Mouse (Mus musculus): ENCODE results near the gene Castor2. TPM values are rescaled to one million over a fixed set of nuclear protein-coding genes. Genes with fewer than 3 reads are reported as not detected.

Gene Castor2
- polyA plus RNA-seq, 1 experiment from 2014 or later, result 12.8 TPM

DNA sequence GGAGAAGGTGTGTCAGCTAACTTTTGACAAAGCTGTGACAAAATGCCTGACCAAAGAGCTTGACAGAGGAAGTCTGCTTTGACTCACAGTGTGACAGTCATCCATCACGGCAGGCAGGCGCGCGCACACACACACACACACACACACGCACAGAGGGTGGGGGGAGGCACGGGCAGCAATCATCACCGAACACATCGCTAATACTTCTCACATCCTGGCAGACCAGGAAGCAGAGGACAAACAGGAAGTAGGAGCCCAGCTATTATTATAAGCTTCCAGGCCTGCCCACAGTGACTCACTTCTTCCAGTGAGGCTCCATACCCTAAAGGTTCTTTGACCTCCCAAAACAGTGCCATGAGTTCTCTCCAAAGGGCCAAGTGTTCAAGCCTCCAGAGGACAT lies 6.3 kb downstream of the Castor2 start:
- H3K9ac ChIP-seq, result no peak overlapping the region
- WGBS, result 84% methylated on average over 8 of the region's 8 CpGs

DNA sequence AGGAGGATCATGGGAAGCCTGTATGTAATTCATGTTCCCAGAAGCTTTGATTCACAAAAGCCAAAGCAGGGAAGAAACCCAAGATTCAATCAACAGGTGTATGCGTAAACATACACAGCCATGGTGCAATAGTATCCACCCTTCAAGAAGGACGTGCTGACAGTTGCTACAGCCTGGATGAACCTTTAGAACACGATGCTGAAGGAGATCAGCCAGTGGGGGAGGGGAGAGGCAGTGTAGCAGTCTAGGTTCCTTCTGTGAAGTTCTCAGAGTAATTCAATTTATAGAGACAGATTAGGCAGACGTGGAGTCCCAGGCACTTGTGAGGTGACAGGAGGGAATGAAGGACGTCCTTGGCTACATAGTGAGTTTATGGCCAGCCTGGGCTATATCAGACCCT lies 15.5 kb downstream of the Castor2 start:
- 71% methylated on average over 5 of the region's 5 CpGs for WGBS
- H3K36me3 ChIP-seq, result peaks cover 22% of the 10 kb centered on the region; the same call in 1 of the 2 replicates
- H3K4me3 ChIP-seq (replicated peaks), result no peak overlapping the region
- no peak overlapping the region for H3K27ac ChIP-seq
- H3K4me2 ChIP-seq, result no peak overlapping the region
- no peaks in the 10 kb centered on the region for H3K27me3 ChIP-seq
- peaks cover 10% of the 10 kb centered on the region for H3K4me1 ChIP-seq
- no peak overlapping the region for H3K9ac ChIP-seq
- H3K9me3 ChIP-seq (replicated peaks), result no peaks in the 10 kb centered on the region
- no peak for ATAC-seq (replicated peaks; ENCODE audit: low FRiP score)

More for the DNA sequence above, 6.3 kb downstream of the Castor2 start:
- peaks cover 15% of the 10 kb centered on the region; the same call in 1 of the 2 replicates for H3K36me3 ChIP-seq
- no peaks in the 10 kb centered on the region for H3K27me3 ChIP-seq
- peaks cover 22% of the 10 kb centered on the region for H3K4me1 ChIP-seq
- ATAC-seq (replicated peaks; ENCODE audit: low FRiP score), result no peak
- H3K27ac ChIP-seq, result no peak overlapping the region
- H3K4me2 ChIP-seq, result no peak overlapping the region
- H3K9me3 ChIP-seq (replicated peaks), result no peaks in the 10 kb centered on the region
- H3K4me3 ChIP-seq (replicated peaks), result no peak overlapping the region

DNA sequence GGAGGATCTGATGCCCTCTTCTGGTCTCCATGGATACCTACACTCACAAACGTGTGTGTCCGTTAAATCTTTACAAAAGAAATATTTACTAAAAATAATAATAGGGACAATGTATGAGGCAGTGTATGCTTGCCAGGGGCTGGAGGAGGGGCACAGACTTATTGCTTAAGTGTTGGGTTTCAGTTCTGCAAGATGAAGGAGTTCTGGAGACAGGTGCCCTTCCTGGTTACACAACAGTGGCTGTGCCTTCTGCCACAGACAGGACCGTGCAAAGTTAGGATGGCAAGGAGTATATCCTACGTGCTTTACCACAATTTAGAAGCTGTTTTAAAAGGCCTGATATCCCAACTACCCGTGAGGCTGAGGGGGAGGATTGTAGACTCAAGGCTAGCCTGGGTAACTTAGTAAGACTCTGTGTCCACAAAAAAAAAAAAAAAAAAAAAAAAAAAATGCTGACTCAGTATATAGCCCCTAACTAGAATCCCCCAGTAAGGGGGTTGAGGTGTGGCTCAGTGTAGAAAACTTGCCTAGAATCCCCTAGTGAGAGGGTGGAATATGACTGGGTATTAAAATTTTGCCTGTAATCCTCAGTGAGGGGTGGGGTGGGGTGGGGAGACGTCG lies 16.2 kb downstream of the Castor2 start:
- no peak overlapping the region for H3K4me3 ChIP-seq (replicated peaks)
- 92% methylated on average over 7 of the region's 7 CpGs for WGBS
- no peaks in the 10 kb centered on the region for H3K9me3 ChIP-seq (replicated peaks)
- H3K27me3 ChIP-seq, result no peaks in the 10 kb centered on the region
- no peak for ATAC-seq (replicated peaks; ENCODE audit: low FRiP score)
- no peak overlapping the region for H3K4me2 ChIP-seq
- H3K4me1 ChIP-seq, result peaks cover 10% of the 10 kb centered on the region
- H3K36me3 ChIP-seq, result peaks cover 20% of the 10 kb centered on the region; the same call in 1 of the 2 replicates
- no peak overlapping the region for H3K27ac ChIP-seq
- H3K9ac ChIP-seq, result no peak overlapping the region

DNA sequence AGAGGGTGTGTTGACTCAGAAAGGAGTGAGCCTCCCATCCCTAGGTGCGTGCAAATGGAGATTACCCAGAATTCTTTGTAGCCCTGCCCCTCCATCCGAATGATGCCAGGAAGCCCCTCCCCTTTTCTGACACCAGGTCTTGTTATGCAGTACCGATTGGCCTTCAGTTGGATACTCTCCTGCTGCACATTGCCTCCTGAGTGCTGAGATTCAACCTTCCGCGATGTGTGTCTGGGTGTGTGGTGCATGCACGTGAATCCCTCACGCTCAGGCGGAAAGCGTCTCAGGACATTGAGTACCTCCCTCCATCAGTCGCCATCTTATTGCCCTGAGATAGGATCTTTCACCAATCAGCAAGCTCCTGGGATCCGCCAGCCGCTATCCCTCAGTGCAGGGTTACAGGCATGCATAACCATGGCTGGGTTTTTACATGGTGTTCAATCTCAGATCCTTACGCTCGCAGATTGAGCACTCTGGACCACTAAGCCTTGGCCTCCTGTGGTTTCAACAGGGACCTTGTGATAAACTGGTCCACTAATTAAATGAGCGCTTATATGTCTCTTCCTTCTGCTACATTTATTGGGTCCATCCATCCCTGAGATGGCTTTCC lies 19.4 kb downstream of the Castor2 start:
- no peak overlapping the region for H3K4me3 ChIP-seq (replicated peaks)
- H3K4me2 ChIP-seq, result no peak overlapping the region
- peaks cover 13% of the 10 kb centered on the region; the same call in 1 of the 2 replicates for H3K36me3 ChIP-seq
- H3K4me1 ChIP-seq, result peaks cover 10% of the 10 kb centered on the region
- H3K27ac ChIP-seq, result peak overlapping the region; percentile 60
- no peaks in the 10 kb centered on the region for H3K9me3 ChIP-seq (replicated peaks)
- ATAC-seq (replicated peaks; ENCODE audit: low FRiP score), result no peak
- 85% methylated on average over 15 of the region's 15 CpGs for WGBS
- no peaks in the 10 kb centered on the region for H3K27me3 ChIP-seq
- H3K9ac ChIP-seq, result no peak overlapping the region

DNA sequence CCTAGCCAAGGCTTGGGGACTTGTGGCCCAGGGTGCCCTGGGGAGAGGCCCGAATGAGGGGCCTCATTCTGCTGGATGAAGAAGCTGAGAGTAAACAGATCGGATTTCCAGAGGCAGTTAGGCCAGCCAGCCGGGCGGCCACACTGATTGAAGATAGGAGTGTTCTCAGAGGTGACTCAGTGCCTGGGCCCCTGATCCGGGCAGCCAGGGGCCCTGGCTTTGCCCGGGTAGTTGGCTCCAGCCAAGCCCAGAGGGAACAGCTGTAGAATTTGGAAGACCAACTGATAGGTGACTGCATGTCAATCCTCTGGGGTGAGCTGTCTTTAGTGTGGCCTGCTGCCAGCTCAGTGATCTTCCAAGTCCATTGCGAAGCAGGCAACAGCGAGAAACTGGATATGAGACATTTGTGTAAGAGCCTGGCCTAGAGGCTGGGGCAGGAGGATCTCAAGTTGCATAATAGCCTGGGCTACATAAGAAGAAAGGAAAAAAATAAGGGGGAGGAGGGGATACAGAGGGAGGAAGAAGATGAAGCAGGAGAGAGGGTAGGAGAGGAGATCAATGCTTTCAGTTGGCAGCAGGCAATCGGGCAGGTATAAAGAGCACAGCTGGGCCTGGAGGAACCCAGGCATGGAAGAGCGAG lies 20.1 kb downstream of the Castor2 start:
- H3K9me3 ChIP-seq (replicated peaks), result no peaks in the 10 kb centered on the region
- H3K27me3 ChIP-seq, result no peaks in the 10 kb centered on the region
- H3K4me3 ChIP-seq (replicated peaks), result no peak overlapping the region
- no peak overlapping the region for H3K9ac ChIP-seq
- H3K4me1 ChIP-seq, result peaks cover 10% of the 10 kb centered on the region
- H3K27ac ChIP-seq, result peak overlapping the region; percentile 60
- 35% methylated on average over 10 of the region's 10 CpGs for WGBS
- no peak overlapping the region for H3K4me2 ChIP-seq
- H3K36me3 ChIP-seq, result peaks cover 10% of the 10 kb centered on the region; the same call in 1 of the 2 replicates
- peak; percentile 47; the same call in 1 of the 2 replicates for ATAC-seq (replicated peaks; ENCODE audit: low FRiP score)

DNA sequence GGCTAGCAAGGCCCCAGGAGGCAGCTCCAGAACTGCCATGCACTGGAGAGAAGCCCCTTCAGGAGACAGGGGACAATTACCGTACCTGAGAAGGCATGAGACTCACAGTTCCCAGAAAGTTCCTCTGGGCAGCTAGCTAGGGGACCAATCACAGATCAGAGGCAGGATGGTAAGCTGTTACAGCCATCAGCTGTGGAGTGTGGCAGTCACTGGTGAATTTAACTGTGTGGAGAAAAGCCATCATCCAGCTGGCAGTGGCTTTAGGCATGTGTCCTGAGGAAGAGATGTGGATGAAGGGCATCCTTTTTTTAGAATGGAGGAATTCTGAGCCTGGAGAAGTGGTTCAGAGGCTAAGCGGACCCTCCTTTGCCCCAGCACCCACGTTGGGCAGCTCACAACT lies 20.6 kb downstream of the Castor2 start:
- ATAC-seq (replicated peaks; ENCODE audit: low FRiP score), result no peak
- Histone ChIP-seq H3K4me1 (peaks cover 10% of the 10 kb centered on the region), H3K4me3 (replicated peaks) (no peak overlapping the region), H3K9me3 (replicated peaks) (no peaks in the 10 kb centered on the region), H3K4me2 (no peak overlapping the region), H3K36me3 (peaks cover 10% of the 10 kb centered on the region; the same call in 1 of the 2 replicates), H3K27ac (0 out of 2 replicates have a peak overlapping the region, but pooled peaks have one; percentile 60), H3K9ac (no peak overlapping the region), H3K27me3 (no peaks in the 10 kb centered on the region)
- 95% methylated on average over 3 of the region's 3 CpGs for WGBS

DNA sequence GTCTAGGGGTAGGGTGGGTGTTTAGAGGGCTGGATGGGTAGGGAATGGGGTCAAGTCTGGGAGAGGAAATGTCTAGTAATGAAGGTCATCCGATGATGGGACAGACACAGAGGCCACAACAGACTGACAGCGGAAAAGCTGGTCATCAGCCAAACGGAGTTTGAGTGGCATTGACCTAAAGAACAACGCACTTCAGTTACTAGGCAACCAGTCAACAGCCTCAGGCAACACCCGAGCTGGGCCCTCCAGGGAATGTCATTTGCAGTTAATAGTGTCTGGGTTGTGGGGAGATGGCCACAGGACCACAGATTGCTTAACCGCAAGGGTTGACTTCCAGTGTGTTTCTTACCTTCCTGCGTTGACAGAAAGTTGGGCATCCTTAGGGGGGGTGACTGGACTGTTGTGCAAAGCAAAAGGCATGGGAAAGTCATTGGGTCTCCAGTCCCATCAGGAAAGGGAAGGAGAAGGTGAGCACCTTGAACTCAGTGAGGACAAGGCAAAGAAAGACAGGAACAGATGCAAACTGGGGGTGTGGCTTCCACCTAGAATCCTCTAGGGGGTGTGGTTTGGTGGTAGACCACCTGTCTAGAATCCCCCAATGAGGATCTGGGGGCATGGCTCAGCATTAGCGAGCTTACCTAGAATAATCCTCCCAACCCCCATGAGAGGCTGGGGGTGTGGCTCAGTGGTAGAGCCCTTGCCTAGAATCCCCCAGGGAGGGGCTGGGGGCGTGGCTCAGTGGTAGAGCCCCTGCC lies 21.8 kb downstream of the Castor2 start:
- H3K27ac ChIP-seq, result no peak overlapping the region
- H3K27me3 ChIP-seq, result no peaks in the 10 kb centered on the region
- no peak overlapping the region for H3K9ac ChIP-seq
- peaks cover 14% of the 10 kb centered on the region; the same call in 1 of the 2 replicates for H3K36me3 ChIP-seq
- H3K9me3 ChIP-seq (replicated peaks), result no peaks in the 10 kb centered on the region
- 72% methylated on average over 9 of the region's 9 CpGs for WGBS
- peaks cover 10% of the 10 kb centered on the region for H3K4me1 ChIP-seq
- H3K4me2 ChIP-seq, result no peak overlapping the region
- ATAC-seq (replicated peaks; ENCODE audit: low FRiP score), result no peak
- H3K4me3 ChIP-seq (replicated peaks), result no peak overlapping the region

DNA sequence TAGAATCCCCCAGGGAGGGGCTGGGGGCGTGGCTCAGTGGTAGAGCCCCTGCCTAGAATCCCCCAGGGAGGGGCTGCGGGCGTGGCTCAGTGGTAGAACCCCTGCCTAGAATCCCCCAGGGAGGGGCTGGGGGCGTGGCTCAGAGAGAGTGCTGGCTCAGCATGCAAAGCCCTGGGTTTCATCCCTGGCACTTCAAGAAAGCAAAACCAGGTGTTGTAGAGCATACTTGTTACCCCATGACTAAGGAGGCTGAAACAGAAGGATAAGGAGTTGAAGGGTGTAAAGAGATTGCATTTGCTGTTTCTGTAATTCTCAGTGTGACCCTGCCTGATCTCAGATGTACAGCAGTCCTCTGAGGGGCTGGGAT lies 22.4 kb downstream of the Castor2 start:
- H3K27me3 ChIP-seq, result no peaks in the 10 kb centered on the region
- peaks cover 19% of the 10 kb centered on the region for H3K36me3 ChIP-seq
- no peak for ATAC-seq (replicated peaks; ENCODE audit: low FRiP score)
- WGBS, result 89% methylated on average over 4 of the region's 4 CpGs
- H3K27ac ChIP-seq, result no peak overlapping the region
- 0 out of 2 replicates have a peak, but pooled peaks cover 2% of the 10 kb centered on the region for H3K9me3 ChIP-seq (replicated peaks)
- no peak overlapping the region for H3K9ac ChIP-seq
- no peak overlapping the region for H3K4me3 ChIP-seq (replicated peaks)
- no peak overlapping the region for H3K4me2 ChIP-seq
- peaks cover 10% of the 10 kb centered on the region for H3K4me1 ChIP-seq

DNA sequence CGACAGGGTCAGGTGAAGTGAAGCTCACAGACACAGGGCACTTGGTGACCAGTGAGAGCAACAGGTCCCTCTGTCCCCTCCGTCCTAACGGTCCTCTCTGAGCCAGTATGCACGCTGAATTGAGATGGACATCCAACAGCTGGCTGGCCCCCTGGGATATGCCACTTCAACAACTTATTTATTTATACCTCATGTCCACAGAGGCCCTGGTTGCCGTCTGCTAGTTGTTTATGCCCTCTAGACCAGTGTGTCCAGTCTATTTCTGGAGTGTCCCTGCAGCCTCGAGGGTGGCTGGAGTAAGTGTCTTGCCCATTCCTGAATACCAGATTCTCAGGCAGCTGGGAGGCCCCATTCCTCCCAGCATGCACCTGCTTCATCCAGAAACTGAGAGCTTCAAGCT lies 24.3 kb downstream of the Castor2 start:
- H3K9ac ChIP-seq, result no peak overlapping the region
- no peak overlapping the region for H3K27ac ChIP-seq
- 0 out of 2 replicates have a peak, but pooled peaks cover 2% of the 10 kb centered on the region for H3K9me3 ChIP-seq (replicated peaks)
- H3K4me3 ChIP-seq (replicated peaks), result no peak overlapping the region
- no peak for ATAC-seq (replicated peaks; ENCODE audit: low FRiP score)
- peaks cover 9% of the 10 kb centered on the region for H3K4me1 ChIP-seq
- peaks cover 24% of the 10 kb centered on the region for H3K36me3 ChIP-seq
- no peaks in the 10 kb centered on the region for H3K27me3 ChIP-seq
- H3K4me2 ChIP-seq, result no peak overlapping the region
- 76% methylated on average over 6 of the region's 6 CpGs for WGBS

DNA sequence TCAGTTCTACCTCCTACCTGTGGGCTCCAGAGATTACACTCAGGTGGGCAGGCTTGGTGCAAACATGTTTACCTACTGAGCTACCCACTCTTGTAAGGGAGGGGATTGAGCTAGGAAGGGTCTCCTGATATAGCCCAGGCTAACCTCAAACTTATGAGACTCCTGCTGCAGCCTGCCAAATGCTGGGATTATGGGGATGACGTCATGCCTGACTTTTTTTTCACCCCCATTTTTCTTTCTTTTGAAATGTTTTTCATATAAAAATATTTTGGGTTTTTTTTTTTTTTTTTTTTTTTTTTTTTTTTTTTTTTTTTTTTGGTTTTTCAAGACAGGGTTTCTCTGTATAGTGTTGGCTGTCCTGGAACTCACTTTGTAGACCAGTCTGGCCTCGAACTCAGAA lies 26.7 kb downstream of the Castor2 start:
- peaks cover 24% of the 10 kb centered on the region for H3K36me3 ChIP-seq
- no peaks in the 10 kb centered on the region for H3K4me1 ChIP-seq
- H3K9ac ChIP-seq, result no peak overlapping the region
- H3K27me3 ChIP-seq, result no peaks in the 10 kb centered on the region
- H3K27ac ChIP-seq, result no peak overlapping the region
- 0 out of 2 replicates have a peak, but pooled peaks cover 2% of the 10 kb centered on the region for H3K9me3 ChIP-seq (replicated peaks)
- no peak overlapping the region for H3K4me2 ChIP-seq
- WGBS, result 76% methylated on average over 2 of the region's 2 CpGs
- H3K4me3 ChIP-seq (replicated peaks), result no peak overlapping the region
- no peak for ATAC-seq (replicated peaks; ENCODE audit: low FRiP score)

DNA sequence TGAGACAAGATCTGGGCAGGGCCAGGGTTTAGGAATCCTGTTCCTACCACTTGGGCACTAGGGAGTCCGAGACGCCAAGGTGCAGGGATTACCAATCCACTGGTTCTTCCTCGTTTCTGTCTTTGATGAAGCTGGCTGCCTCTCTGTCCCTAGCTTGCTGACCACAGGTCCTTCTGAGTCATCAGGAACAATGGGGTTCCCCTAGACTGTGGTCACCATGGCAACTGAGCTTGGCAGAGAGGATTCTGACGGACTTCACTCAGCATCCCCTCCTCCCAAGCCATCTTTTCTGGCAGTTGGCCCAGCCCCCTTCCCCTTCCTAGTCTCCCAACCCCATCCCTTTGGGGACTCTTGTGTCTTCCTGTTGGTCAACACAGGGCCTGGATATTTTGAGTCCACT lies 32.1 kb downstream of the Castor2 start:
- no peak overlapping the region for H3K9ac ChIP-seq
- 0 out of 2 replicates have a peak, but pooled peaks cover 2% of the 10 kb centered on the region for H3K9me3 ChIP-seq (replicated peaks)
- peaks cover 43% of the 10 kb centered on the region for H3K36me3 ChIP-seq
- H3K4me2 ChIP-seq, result no peak overlapping the region
- no peak for ATAC-seq (replicated peaks; ENCODE audit: low FRiP score)
- H3K27me3 ChIP-seq, result no peaks in the 10 kb centered on the region
- WGBS, result 49% methylated on average over 4 of the region's 4 CpGs
- no peak overlapping the region for H3K27ac ChIP-seq
- no peaks in the 10 kb centered on the region for H3K4me1 ChIP-seq
- no peak overlapping the region for H3K4me3 ChIP-seq (replicated peaks)

DNA sequence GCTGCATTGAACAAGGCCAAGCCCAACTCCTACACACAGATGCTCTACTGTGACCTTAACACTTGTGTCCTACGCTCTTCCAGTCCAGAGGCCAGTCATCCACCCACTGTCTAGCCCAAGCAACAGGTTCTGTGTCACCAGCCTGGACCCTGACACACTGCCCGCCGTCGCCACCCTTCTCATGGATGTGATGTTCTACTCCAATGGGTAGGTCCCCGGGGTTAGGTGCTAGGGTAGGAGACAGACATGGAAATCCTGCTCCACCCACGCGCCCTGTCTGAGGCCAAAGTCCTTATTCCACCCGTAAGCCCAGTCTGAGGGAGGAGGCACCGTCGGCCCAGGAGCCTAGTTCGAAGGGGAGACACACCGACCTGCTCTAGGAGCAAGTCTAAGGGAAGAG lies 36.5 kb downstream of the Castor2 start:
- H3K4me3 ChIP-seq (replicated peaks), result no peak overlapping the region
- no peaks in the 10 kb centered on the region for H3K4me1 ChIP-seq
- H3K36me3 ChIP-seq, result peaks cover 41% of the 10 kb centered on the region
- H3K9me3 ChIP-seq (replicated peaks), result no peaks in the 10 kb centered on the region
- 91% methylated on average over 12 of the region's 12 CpGs for WGBS
- no peak overlapping the region for H3K9ac ChIP-seq
- H3K27me3 ChIP-seq, result no peaks in the 10 kb centered on the region
- no peak for ATAC-seq (replicated peaks; ENCODE audit: low FRiP score)
- no peak overlapping the region for H3K27ac ChIP-seq
- no peak overlapping the region for H3K4me2 ChIP-seq

All from kidney, embryonic 15.5 days (tissue).